In the genomic region with DNA sequence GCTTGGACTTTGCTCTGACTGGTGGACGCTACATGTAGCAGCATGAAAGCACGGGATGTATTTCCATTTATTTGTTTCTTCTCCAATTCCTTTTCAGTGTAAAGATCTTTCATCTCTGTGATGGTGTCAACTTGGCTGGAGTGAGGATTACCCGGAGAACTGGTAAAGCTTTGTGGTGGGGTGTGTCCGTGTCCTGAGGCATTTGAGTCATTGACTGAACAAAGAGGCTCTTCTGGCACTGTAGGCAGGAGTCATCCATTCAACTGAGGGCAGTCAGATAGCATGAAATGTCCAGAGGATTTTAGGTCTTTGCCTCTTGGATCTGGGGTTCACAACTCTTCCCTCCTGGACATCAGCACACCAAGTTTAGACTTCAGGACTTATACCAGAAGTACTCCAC, we compare ENCODE assay signal across 22 mouse cellular contexts.
"Had no signal": no experiment of that assay in that cellular context is flagged by ENCODE, and none has a peak within 500 bp of the region (broad histone marks: within the 10 kb centered on the region; RNA-seq: fewer than 3 reads in every experiment).

No protein-coding gene starts in this region.

- H3K36me3 ChIP-seq: limb, embryonic 12.5 days; limb, embryonic 15.5 days; lung, embryonic 15.5 days; midbrain, embryonic 10.5 days; midbrain, embryonic 13.5 days; neural tube, embryonic 13.5 days had no signal

- H3K4me1 ChIP-seq: limb, embryonic 12.5 days; limb, embryonic 15.5 days; lung, embryonic 15.5 days; megakaryocyte, embryonic 14.5 days; midbrain, embryonic 10.5 days; midbrain, embryonic 13.5 days; neural tube, embryonic 13.5 days had no signal

- H3K9me3 ChIP-seq: limb, embryonic 15.5 days; lung, embryonic 15.5 days; megakaryocyte, embryonic 14.5 days; midbrain, embryonic 10.5 days had no signal

- DNase-seq: kidney, postnatal 4 days; left cerebral cortex, postnatal 4 days; liver, postnatal 0 days; lung, postnatal 10 days; lung, postnatal 36 days; retina, postnatal 1 day; right cerebral cortex, postnatal 25 days; thymus, adult 18-20 months; thymus, postnatal 36 days had no signal

- H3K27ac ChIP-seq: kidney, postnatal 0 days; limb, embryonic 12.5 days; limb, embryonic 15.5 days; liver, embryonic 14.5 days; lung, embryonic 15.5 days; midbrain, embryonic 10.5 days; midbrain, embryonic 13.5 days; neural tube, embryonic 13.5 days had no signal

- H3K27me3 ChIP-seq: limb, embryonic 12.5 days; limb, embryonic 15.5 days; lung, embryonic 15.5 days; megakaryocyte, embryonic 14.5 days; midbrain, embryonic 13.5 days; neural tube, embryonic 13.5 days had no signal

- H3K4me3 ChIP-seq: limb, embryonic 12.5 days; limb, embryonic 15.5 days; lung, embryonic 15.5 days; megakaryocyte, embryonic 14.5 days; midbrain, embryonic 10.5 days; midbrain, embryonic 13.5 days; myocyte; neural tube, embryonic 13.5 days had no signal

- H3K4me2 ChIP-seq: limb, embryonic 12.5 days; limb, embryonic 15.5 days; liver, embryonic 11.5 days; lung, embryonic 15.5 days; midbrain, embryonic 13.5 days; neural tube, embryonic 13.5 days had no signal

- H3K9ac ChIP-seq: limb, embryonic 12.5 days; limb, embryonic 15.5 days; liver, embryonic 14.5 days; liver, postnatal 0 days; lung, embryonic 15.5 days; midbrain, embryonic 13.5 days; neural tube, embryonic 13.5 days had no signal

- ATAC-seq: intestine, postnatal 0 days; liver, postnatal 0 days; midbrain, embryonic 13.5 days; midbrain, embryonic 16.5 days had no signal
